Mouse (Mus musculus): ENCODE results near the gene Dhx58. TPM values are rescaled to one million over a fixed set of nuclear protein-coding genes. Genes with fewer than 3 reads are reported as not detected.

Dhx58 gene
- 1 to 10 TPM in 1 of 4 experiments, under 1 TPM in 3; 0.38 to 1.1 (median 0.78) TPM for total RNA-seq (2022)

DNA sequence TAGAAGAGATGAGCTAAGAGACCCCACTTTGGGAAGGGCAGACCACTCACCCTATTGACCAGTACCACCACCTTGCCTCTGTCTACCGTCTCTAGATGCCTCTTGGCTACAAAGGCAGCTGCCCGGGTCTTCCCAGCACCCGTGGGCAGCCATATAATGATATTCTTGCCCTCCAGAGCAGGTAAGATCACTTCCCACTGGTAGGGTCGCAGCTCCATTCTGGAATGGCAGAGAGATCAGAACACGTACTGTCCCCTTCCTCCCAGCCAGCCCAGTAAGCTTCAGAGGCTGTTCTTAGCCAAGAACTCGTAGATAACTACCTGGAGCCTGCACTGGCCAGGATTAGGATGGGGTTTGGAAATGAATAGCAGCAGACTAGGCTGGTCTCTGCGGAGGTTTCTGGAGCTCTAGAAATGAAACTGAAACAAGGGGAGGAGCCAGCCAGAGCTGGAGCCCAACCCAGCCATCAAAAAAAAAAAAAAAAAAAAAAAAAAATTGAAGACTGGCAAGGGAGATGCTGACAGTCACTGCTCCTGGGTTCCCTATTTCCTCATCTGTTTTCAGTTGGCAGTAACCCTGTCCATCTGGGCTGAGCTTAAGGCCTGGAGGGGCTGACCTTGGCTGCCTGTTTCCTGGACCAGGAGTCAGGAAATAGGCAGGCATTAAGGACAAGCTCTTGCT, at the start of gene Dhx58:
Dhx58 (minus strand) TSS at position 421 of the 681 bp plus-strand sequence.
- DNase-seq (ENCODE audit: low spot score) = no peak

DNA sequence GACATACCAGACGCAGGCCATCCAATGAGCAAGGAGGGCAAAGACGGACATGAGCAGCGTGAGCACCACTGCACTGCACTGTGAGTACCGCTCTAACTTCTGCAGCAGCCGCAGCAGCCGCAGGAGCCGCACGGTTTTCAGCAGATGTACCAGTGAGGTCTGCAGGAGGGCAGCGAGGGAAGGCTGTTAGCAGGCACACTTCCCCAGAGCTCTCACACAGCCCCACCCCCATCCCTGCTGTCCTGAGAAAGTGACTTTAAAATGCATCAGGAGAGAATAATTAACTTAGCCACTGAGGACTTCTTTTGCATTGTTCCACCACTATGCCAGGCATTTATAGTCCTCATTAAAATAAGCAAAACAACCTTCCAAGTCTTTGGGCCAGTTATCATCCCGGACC, 48.2 kb upstream of the Dhx58 start:
- DNase-seq (ENCODE audit: low spot score) = no peak

DNA sequence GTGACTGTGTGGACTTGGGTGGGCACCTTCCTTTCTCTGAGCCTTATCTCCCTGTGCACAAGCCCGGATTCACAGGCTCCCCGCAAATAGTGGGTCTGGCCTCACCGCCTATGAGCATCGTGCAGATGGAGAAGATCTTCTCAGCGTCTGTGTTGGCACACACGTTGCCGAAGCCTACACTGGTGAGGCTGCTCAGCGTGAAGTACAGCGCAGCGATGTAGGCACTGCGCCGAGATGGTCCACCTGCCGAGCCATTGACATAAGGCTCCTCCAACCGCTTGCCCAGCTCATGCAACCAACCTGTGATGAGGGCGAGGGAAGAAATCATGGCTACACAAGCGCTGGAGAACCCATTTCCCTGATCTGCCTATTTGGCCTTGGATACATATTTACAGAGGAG, 46.1 kb upstream of the Dhx58 start:
- no peak for DNase-seq (ENCODE audit: low spot score)

DNA sequence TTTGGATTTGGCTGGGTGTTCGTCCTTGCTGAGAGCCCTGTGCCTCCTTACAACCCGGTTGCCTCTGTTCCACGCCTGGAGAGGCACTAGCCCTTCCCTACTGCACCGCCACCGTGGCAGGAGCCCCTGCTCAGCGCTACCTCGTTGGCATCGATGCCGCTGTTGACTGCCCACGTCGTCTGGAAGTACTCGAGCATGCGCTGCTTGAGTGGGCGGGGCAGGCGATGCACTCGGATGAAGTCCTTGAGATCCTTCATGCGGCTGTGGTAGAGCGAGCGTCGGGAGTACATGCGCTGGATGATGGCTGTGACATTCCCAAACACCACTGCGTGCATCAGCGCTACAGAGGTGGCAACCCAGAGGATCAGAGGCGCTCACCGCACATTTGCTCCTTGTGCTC, 45.4 kb upstream of the Dhx58 start:
- DNase-seq (ENCODE audit: low spot score) = no peak

DNA sequence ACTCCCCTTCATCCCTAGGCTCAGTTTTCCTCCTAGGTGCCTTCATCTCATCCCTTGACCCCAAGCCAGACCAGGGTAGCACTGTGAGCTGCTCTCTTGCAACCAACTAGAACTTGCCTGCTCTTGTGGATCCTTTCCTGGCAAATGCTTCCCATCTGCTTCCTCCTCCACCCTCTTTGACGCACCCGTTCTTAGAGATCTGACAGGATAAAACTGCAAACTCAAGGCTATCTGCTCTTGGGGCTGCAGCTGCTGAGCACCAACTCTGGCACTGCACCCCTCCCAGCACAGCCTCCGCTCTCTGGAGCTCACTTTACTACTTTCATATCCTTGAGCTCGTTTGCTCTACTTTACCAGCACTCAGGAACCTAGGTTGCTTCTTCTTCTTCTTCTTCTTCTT, 44.5 kb upstream of the Dhx58 start:
- DNase-seq (ENCODE audit: low spot score) = no peak

DNA sequence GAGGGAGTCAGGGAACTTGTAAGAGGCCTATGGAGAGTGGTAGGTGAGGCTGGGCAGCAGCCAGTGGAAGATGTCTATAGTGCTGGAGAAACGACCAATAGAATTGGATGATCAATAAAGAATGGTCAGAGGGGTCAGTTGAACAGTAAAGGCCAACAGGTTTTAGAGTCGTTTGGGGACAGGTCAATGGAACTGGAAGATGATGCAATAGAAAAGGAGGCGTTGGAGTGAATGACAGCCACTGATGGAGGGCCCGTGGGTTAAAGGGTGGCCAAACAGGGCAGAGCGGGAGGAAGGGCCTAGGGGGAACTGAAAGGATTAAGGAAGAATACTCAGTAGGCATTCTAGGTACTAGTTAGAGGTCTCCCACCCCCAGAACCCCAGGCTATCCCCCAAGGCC, 43.0 kb upstream of the Dhx58 start:
- DNase-seq (ENCODE audit: low spot score) = no peak

DNA sequence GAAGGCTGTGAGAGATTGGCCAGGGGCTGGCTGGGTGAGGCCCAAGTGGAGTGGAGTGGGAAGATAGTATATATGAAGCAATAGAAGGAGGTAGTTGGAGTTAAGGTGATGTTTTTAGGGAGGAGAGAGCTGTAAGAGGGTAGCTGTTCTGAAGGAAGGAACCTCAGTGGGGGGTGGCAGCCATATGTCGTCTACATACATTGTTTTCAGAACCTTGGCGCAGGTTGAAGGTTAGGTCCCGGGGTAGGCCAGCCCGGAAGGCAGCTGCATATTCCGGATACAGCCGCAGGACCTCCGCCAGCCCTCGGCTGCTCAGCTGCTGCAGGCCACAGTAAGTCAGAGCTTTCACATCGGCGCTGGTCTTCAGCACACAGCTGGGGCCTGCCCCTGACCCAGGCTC, 42.5 kb upstream of the Dhx58 start:
- DNase-seq (ENCODE audit: low spot score) = no peak

DNA sequence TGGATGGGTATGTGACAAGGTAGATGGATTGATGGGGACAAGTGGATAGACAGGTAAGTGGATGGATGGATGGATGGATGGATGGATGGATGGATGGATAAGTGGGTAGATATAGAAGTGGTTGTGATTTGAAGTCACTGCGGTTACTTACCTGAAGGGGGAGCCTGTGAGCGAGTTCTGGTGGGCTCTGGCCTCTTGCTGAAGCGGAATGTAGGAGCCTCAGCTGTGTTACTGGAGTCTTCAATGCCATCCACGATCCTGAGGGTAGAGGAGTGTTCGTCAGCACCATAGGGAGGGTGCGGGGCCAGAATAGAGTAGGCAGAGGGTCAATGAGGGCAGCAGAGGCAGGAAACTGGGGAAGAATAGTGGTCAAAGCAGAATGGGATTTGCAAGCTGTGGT, 41.0 kb upstream of the Dhx58 start:
- DNase-seq (ENCODE audit: low spot score) = no peak

DNA sequence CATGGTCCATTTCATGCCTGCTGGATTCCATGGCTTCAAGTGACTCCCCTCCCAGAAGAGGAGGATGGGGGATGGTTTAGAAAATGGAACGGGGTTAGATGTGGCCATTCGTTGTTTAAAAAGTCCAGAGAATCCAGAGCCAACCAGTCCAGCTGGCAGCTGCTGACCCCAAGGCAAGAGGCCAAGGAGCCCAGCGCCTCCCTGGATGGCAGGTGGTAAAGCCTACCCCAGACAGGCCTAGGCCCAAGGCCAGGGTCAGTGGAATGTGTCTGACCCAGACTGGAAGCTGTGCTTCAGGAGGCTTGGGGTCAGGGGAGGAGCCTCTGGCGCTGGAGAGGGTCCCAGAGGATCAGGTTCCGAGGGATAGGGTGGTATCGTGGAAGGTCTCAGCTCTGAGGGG, 37.3 kb upstream of the Dhx58 start:
- DNase-seq (ENCODE audit: low spot score) = peak; percentile 45

DNA sequence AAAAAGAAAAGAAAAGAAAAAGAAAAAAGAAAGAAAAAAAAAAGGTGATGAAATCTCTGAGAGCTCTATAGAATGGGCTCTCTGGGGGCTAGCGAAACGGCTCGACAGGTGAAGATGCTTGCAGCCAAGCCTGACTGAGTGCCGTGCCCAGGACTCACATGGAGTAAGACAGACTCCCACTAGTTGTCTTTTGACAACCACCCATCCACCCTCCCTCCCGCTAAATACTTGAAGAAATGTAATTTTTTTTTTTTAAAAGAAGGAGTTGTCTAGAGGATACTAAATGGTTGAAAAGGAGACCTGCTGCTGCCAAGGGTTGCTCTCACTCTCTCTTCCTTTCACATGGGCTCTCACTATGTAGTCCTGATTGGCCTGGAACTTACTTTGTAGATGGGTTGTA, 34.7 kb upstream of the Dhx58 start:
- DNase-seq (ENCODE audit: low spot score) = no peak

DNA sequence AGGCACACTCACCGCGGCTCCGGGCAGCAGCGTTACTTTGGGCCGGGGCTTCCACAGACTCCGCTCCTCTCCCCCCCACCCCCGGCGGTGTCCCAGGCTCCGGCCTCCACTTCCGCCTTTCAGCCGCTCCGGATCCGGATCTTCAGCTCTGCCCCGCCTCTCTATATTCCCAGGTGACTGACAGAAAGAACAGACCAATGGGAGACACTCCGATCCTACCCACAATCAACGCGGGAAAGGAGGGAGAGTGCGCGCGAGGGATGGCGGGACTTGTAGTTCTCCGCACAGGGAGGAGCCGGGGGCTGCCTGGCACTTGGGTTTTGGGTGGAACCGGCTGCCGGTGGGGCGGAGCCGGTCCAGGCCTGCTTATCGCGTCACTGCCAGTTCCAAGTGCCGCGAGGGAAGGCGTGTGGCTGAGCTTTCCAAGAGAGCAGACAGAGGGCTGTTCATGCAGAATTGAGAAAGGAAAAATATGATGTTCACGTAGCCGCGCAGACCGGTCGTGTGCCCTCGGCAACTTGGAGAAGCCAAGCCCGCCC, 34.1 kb upstream of the Dhx58 start, which contains the start of gene Rab5c:
Rab5c (minus strand) TSS at position 150 of the 539 bp plus-strand sequence.
- peak; percentile 100 for DNase-seq (ENCODE audit: low spot score)

DNA sequence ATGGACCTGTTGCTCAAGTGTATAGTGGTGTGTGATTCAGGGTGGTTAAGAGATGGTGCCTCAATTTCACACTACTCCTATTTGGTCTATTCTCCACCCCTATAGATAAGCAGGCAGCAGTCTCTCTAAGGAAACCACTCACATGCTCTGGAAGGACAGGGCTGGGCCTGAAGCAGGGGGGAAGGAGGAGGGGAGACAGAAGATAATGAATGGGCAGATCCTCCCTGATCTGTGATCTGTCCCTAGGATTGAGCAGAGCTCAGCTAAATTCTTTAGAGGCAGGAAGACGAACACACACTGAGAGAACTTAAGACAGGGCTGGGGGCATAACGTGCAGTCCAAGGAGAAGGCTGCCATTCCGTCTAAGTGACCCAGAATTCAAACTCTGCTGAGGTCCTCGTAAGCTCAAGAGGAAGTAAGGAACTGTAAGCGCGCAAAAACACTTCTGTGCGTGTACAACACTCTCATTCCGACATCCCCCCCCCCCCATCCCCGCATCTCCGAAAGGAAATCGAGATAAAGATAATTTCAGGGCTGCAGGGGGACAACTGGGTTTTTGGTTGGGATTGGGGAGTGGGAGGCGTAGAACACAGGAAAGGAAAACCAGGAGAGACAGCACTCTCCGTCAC, 33.1 kb upstream of the Dhx58 start:
- DNase-seq (ENCODE audit: low spot score) = no peak

DNA sequence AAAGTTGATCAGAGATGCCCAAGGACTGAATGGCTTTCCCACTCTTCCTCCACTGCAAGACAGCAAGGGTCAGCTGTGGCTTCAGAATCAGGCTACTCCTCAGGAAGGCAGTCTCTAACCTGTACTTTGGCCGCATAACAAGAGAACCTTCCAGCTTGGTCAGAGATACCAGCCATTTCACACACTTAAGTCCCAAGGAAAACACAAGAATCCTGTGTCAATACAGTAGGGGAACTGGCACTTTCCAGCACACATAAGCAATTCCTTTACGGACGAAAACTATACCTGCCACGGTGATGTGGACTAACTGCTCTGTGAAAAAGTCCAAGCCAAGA, 32.6 kb upstream of the Dhx58 start:
- no peak for DNase-seq (ENCODE audit: low spot score)

DNA sequence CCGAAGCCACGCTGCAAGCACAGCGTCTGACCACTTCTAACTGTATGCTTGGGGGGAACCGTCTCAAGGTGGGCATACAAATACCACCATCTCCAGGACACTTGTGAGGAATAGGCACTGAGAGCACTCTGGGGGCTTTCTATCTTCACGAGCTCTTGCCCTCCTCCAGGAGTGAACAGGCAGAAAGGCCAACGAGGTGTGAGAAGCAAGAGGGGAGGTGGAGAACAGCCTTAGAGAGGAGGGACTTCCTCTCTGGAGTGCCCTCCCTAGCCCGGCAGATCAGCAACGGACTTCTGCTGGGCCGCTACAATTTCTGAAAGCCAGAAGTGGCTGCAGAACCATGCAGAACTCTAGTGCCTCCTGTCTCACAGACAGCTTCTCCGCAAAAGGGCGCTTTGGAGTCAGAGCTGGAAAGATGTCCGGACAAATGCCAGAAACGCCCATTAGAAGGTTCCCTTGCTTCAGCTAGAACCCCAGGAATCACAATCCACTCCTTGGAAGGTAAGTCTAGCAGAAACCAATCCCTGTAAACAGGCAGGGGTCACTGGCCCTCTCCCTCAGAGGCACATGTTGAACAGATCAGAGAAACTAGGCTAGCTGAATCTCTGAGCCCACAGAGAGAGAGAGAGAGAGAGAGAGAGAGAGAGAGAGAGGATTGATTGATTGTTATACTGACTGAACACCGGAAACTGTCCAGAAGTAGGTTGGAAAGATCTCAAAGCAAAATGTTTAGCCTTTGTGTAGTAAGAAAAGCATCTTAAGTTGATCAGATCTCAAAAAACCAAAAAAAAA, 32.1 kb upstream of the Dhx58 start:
- no peak for DNase-seq (ENCODE audit: low spot score)

DNA sequence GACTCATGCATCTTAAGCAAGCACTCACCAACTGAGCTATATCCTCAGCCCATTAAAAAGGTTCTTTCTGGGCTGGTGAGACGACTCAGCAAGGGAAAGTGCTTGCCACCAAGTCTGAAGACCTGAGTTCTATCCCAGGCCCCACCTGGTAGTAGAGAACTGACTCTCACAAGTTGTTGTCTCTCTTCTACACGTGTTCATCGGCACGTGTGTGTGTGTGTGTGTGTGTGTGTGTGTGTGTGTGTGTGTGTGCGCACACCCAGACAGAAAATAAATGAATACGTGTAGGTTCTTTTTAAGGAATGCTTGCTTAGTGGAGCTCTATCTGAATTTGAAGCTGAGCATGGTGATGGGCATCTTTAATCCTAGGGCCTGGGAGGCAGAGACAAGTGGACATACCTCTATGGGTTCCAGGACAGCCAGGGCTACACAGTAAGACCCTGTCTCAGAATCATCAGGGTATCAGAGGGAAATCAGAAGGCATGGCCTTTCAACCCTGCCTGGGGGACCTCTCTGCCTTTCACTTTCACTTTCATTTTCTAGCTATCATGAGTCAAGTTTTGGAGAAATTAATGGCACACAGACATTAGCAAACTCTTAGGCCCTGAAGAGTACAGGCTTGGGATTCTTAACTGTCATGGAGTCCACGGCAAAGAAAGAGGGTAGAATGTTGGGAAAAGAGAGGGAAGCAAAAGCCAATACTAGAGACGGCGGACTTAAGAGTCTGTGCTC, 31.2 kb upstream of the Dhx58 start:
- no peak for DNase-seq (ENCODE audit: low spot score)

DNA sequence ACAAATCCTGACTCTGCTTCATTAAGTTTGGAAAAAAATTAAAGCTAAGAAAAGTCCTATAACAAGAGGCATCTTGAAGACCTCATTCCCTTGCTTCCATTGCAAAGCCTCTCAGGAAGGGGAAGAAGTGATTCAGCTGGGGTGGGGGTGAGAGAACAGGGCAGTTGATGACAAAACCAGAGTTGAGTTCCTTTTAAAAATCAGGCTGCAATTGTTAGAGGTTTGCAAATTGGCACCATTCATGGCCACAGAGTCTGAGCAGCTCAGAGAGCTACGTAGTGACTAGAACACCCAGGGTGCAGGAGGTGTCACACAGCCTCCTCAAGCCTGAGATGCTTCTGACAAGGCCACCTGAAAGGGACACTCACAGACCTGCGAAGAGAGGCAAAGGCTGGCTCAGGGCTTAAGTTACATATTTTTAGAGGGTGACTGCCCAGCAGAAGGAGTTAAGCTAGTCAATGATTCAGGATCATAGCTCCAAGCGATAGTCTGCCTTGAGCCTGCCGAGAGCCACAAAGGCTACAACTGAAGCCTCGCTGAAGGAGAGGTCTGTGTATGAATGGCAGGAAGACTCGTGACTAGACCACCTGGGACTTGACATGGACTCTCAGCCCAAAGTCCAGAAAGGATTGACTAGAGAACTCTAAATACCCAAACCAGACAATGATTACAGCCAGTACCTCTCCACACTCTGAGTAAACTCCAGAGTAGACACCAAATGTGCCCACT, 26.6 kb upstream of the Dhx58 start:
- peak; percentile 48 for DNase-seq (ENCODE audit: low spot score)

DNA sequence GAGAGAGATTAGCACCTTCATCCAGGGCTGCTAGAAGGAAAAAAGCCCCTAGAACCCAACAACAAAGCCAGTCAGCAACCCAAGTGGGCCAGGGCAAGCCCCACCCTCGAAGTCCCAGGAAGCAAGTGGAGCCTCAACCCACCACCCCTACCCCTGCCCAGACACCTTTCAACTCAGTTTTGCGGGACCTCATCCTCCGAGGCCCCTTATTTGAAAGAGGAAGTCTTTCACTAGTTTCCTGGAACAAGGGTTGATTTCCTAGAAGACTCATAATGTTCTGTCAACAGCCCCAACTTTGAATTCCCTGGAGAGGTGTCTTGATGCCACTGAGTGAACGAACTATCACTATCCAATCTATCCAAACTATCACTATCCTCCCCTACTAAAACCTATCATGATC, 25.9 kb upstream of the Dhx58 start:
- DNase-seq (ENCODE audit: low spot score) = no peak

DNA sequence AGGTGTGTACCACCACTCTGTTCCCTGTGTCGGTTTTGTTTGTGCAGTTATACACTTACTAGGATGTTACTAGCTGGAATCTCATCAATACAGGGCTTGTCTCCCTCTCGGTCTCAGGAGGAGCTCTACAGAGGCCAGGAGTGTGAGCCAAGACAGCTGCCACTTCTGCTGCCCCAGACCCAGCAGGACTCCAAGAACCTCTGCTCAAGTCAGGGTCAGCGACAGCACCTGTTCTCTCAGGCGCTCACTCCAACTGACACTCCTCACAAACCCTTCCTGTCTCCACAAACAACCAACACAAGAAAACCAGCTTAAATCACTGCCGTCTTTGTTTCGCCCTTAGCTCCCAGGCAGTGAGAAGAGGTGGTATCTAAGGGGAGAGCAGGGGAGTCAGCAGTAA, 24.5 kb upstream of the Dhx58 start:
- DNase-seq (ENCODE audit: low spot score) = no peak

DNA sequence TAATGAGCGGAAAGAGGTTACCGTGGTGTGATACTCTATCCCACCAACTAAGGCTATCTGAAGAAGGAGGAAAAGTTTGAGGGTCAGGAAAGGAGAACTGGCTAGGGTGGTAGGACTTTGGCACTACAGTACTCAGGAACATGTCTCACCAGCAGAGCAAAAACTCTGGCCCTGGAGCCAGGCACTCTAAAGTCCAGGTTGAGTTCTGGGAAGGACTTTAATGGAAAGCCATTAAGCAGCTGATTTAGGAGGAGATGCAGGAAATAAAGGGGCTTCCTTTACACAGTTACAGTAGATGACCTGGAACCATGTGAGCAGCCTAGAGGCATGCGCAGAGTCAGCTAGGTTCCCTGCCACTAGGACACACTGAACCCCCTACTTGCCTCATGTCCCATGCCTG, 23.1 kb upstream of the Dhx58 start:
- no peak for DNase-seq (ENCODE audit: low spot score)

DNA sequence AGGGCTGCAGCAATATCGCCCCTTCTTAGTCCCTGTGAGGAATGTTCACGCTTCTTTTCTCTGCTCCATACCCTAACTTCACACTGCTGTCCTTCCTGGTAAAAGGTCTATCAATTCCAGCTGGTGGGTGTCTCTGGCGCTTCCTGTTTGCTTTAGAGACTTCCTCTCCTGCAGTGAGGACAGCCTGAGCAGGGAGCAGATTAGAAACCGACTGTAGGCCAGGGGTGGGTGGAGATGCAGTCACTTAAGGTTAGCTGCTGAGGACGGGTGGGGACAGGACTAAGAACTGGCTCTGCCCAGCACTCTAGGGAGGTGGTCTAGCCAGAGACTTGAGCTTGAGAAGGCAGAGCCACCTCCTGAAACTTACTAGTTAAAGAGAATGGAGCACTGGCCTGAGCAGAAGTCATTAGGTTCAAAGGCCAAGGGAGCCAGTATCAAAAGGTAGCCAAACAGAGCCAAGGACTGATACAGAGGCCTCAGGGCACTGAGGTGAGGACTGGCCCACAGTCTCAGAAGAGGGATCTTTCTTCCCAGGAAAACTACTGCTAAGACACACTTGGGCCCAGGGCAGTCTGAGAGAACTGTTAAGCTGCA, 20.9 kb upstream of the Dhx58 start:
- peak; percentile 69 for DNase-seq (ENCODE audit: low spot score)

DNA sequence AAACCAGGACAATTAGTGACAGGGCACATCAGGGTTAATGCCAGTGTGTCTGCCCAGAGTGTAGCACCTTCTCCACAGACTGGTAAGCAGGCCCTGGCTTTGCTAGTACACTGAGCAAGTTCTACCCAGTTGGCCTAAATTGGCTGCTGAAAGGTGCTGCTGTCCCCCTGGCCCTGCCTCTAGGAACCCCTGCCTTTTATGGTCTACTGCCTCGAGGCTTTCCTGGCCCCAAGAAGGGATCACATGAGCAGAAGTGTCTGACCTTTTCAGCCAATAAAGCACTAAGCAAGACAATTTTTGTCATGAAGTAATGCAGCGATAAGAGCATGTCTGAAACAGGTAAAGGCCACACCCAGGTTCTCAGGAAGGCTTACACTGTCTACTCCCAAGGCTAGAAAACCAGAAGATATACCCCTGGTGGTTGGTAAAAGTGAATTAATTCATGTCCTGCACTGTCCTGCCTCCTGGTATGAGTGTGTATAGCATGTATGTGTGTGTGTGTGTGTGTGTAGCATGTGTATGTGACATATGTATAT, 18.5 kb upstream of the Dhx58 start:
- DNase-seq (ENCODE audit: low spot score) = no peak

Measured in heart, adult 8-10 months (tissue).